14 mouse cellular contexts compared by ENCODE assay signal in genomic region chr10:14050586-14050985, GRCm38 (mm10).
"Had no signal": no experiment of that assay in that cellular context is flagged by ENCODE, and none has a peak within 500 bp of the region (broad histone marks: within the 10 kb centered on the region; RNA-seq: fewer than 3 reads in every experiment).

No protein-coding gene starts in this region.

- DNase-seq: kidney, adult 18-20 months; kidney, adult 9 months; kidney, postnatal 14 days; kidney, postnatal 4 days; layer of hippocampus, postnatal 36 days; liver, embryonic 13.5 days; lung, adult 2 months; lung, postnatal 14 days; lung, postnatal 4 days; thymus, adult 2 months; thymus, postnatal 14 days; thymus, postnatal 4 days had no signal

- H3K4me3 ChIP-seq: left cerebral cortex, adult 2 months; liver, embryonic 13.5 days; midbrain, embryonic 13.5 days had no signal

- ATAC-seq: midbrain, embryonic 13.5 days had no signal

- H3K27ac ChIP-seq: left cerebral cortex, adult 2 months; liver, embryonic 13.5 days; midbrain, embryonic 13.5 days had no signal
